Mouse (Mus musculus) thymus, postnatal 10 days (tissue): ENCODE measurements around the gene Ntng1.

Source experiments
- DNase-seq, 2 experiments: peaks; one replicate each; pipeline ENCODE4 v3.0.0; 2021; ENCODE audit warnings: low spot score in 2 of 2

Gene Ntng1

DNA sequence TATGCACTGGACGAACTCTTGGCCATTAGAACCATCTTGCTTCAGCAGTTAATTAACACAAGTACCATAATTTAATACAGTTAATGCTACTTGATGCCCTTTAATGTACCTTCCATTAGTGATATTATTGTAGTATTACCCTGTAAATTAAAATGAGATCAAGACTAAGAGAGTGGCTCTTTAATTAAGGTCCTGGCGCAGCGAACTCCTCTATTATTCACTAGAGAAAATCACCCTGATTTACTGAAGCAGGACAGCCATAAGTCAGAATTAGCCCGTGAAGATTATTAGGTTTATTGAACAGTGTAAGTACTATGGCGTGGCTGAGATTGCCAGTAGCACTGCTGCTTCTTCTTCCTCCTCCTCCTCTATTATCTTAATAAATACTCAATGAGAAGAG is 212.8 kb downstream of the Ntng1 start:
- no peak for DNase-seq

DNA sequence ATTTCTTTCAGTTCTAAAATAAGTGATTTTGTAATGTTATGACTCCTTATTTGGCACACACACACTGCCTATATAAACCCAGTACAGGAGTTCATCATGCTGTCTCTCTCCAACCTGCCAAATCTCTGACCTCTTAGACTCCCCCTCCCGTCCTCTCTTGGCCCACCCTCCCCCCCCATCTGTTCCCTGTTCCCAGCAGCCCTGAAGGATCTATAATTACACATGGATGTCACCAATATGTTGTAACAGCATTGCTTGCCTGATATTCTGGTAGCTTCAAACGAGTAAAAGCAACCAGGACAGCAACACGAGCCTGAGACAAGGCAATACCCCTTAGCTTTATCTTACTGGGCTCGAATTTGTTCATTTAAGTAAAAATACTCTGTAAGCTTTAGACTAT is 220.0 kb downstream of the Ntng1 start:
- no peak for DNase-seq

DNA sequence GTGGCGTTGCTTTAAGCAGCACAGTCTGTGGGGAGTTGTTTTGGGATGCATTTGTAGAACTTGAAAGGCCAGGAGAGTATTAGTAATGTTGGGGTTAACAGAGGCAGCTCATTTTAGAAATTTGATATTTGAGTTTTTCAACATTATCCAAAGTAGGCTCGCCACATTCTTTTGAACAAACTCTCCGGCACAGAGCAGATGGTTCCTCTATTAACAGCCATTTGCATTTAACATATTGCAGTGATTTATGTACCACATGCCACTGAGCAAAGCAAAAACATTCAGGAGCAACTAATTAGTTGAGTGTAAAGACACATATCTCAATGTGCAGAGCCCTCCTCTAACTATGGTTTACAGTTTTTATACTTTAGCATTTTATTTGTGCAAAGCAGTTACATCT is 224.8 kb downstream of the Ntng1 start:
- DNase-seq, result no peak

DNA sequence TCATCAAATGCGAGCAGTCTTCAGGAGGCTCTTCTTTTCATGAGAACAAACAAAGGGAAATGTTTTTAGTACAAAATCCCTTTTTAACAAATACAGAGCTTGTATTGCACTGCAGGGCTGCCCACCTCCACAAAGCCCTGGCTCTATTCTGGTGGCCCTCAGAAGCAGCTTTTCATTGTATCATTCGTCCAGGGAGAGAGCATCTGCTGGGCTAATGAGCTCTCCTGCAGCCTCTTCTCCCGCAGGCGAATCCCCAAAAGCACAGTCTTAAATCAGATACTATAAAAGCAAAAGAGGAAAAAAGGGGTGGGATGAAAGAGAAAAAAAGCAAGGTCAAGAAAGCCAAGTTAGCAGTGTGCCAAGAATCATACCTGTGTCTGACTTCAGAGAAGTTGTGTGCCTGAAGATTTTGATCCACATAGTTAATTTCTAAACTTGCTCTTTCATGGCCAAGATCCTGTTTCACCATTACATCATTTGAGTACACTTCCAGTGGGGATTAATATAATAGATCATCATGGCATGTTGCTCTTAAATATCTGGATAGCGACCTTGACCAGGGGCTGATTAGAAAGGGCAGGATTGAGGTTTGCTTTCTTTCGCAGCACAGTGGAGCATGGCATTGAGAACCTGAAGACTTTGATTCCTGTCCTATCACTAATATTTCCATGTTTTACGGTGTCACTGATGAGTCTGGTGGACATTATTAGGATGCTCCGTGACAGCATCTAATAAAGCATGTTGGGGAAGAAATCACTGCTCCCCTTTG is 225.7 kb downstream of the Ntng1 start:
- no peak for DNase-seq

GRCm38 (mm10) chr3:109917077-109917476 is 226.7 kb downstream of the Ntng1 start:
- no peak for DNase-seq

GRCm38 (mm10) chr3:109914226-109914625 is 229.6 kb downstream of the Ntng1 start:
- DNase-seq, result no peak

DNA sequence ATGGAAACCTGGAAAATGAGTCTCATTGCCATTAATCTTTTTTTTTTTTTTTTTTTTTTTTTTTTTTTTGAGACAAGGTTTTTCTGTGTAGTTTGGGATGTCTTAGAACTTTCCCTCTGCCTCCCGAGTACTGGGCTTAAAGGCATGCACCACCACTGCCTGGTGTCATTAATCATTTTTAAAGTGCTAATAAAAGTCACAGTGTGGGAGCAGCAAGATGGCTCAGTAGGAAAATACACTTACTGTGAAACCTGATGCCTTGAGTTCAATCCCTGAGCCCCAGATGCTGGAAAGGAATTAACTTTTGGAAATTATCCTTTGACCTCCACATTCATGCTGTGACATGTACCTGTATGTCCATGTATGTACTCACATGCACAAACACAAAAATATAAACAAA is 253.2 kb downstream of the Ntng1 start:
- no peak for DNase-seq

DNA sequence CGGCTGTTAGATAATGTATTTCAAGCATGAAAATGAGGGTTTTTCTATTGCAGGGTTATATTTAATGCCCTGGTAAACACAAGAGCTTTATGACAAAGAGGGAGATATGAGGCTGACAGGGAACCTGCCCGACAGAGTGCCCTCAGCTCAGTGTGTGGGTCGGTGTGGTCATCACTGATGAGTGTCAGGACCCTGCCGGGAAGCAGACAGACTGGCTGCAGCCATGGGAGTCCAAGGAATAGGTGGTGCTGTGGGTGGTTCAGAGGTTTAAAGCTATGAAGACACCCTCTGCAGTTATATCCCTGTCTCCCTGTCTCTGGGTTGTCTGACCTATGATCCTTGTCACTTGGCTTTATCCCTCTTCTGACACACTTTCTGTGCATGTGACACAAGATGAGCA is 258.1 kb downstream of the Ntng1 start:
- no peak for DNase-seq

- no peak for DNase-seq
These were observed 264.8 kb downstream of the Ntng1 start for GRCm38 (mm10) chr3:109879061-109879460.

DNA sequence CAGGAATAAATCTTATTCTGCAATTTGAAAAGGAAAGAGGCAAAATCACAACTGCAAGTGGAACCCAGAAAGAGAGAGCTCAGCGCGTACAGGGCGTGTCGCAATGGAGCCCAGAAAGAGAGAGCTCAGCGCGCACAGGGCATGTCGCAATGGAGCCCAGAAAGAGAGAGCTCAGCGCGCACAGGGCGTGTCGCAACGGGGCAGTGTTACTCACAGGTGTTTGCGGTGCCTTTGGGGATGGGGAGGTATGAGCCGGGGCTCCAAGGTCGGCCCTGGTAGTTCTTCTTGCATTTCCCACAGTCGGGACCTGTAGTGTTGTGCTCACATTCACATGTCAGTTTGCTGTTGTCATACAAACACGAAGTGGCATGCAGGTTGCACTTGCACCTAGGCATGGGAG is 271.8 kb downstream of the Ntng1 start:
- DNase-seq, result no peak

GRCm38 (mm10) chr3:109858276-109858675 is 285.5 kb downstream of the Ntng1 start:
- DNase-seq, result no peak

GRCm38 (mm10) chr3:109854449-109855155 is 289.2 kb downstream of the Ntng1 start:
- no peak for DNase-seq

DNA sequence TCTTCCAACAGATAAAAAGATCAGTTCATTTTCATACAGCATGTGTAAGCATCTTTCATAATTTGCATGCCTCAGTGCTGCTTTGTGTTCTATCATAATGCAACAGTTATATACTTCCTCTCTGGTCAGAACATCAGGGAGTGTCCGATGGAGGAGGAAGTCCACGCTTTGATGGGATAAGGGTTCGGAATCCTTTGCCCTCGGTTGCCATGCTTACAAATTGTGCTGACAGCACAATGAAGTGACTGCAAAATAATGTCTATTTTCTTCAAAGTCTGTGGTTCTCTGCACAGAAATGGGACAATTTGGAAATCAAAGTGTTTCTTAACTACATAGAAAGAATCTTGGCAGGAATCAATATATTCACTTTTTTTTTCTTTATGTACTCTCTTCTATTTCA is 297.2 kb downstream of the Ntng1 start:
- no peak for DNase-seq

DNA sequence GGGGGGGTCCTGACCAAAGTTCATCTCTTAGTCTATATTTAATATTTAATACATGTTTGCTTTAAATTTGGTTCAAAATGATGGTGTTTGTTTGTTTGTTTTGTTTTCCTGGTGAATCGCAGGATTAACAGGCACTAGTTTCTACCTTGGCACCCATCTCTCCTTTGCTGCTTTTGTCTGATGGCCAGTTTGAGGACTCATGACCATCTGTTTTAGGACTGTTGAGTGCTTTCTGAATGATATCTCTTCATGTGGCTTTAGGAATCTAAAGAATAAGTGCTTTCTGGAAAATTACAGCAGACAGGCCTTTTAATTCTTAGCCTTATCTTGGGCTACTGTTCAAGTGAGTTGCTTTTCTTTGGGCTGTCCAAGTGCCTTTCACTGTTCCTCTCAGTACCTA is 318.0 kb downstream of the Ntng1 start:
- no peak for DNase-seq

- no peak for DNase-seq
These were observed 320.9 kb downstream of the Ntng1 start for GRCm38 (mm10) chr3:109822803-109823474.

DNA sequence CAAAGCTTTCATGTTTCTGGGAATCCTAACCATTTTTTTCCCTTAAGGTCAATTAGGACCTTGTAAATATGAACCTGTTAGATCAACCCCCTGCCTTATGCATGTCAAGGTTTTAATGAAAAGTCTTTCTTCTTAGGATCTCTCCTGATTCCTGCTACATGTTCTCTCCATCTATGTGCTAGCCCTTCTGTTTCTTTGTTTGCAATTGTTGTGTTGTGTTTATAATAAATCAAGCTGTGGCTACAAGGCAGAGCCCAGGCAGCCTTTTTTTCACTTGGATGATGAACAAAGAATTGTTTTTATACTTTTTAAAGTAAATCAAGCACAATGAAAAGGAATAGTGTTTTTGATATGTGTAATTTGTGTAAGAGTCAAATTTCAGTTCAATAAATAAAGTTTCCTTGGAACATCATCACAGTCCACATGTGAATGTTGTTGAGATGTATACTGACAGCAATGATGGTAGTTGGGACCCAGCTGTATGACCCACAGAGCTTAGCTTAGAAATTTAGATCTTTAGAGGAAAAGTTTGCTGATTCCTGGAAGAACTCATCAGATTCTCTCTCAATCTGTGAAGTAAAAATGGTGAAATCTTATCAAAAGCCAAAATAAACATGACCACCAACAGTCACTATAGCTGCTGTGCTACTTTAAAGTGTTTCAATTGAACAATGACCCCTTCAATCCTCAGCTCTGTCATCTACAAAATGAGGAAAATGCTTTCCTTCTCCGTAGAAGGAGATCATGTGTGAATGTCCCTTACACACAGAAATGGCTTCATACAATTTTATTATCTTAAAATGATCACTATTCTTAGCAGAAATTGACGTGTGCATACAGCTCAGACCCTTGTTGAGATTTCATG is 324.8 kb downstream of the Ntng1 start:
- DNase-seq, result no peak

GRCm38 (mm10) chr3:109809065-109809464 is 334.7 kb downstream of the Ntng1 start:
- DNase-seq, result no peak

GRCm38 (mm10) chr3:109807211-109807934 is 336.4 kb downstream of the Ntng1 start:
- no peak for DNase-seq

DNA sequence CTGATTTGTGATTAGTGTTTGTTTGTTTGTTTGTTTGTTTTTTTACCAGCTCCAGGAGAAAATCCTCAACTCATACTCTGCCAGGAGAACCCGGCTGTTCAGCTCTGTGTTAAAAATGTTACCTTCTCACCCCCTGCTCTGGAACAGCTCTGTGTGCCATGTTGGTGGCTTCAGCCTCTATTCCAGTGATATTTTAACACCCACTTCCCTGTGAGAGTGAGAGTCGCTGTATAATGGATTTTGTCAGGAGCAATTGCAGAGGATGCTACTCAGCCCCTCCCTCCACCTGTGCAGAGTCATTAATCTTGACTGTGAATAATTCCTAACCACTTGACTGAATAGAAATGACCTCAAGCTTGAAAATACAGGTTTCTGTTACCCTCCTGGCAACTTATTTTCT is 339.7 kb downstream of the Ntng1 start:
- DNase-seq, result no peak

DNA sequence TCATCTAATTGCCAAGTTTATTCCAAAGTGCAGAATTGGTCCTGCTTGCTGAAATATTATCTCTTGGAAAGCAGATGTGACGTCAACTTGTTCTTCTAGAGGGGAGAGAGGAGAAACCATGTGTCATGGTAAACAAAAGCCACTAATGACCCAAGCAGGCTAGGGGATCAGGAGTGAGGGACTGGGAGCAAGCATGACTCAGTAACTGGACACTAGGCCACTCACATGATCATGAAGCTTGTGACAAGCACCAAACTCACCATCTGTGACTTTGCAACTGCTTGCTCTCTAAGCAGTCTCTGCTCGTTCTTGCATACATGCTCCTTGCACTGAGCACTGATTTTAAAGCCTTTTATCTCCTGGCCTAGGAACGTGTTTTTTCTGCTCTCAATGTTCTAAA is 340.2 kb downstream of the Ntng1 start:
- DNase-seq, result no peak

- no peak for DNase-seq
These were observed 346.5 kb downstream of the Ntng1 start for GRCm38 (mm10) chr3:109797354-109797753.
